Mouse (Mus musculus) mouse embryonic stem cell (cell line): Measurements from ENCODE around the gene Pou2f1.

Experiments used
- in situ Hi-C, 2 experiments: fragments of 300-500 bp; cut with MboI; formaldehyde crosslinking; loops; 1 replicate in 1 of 2; 3 replicates in 1 of 2; pipeline ENCODE4 v1.14.3; 2019 to 2020; ENCODE audit warnings: low sequenced_read_pairs in 2 of 2, low pct_unique_long_range_greater_than_20kb in 1 of 2, mixed read lengths in 1 of 2; ENCODE audit not compliant: unreplicated experiment in 1 of 2

Gene Pou2f1

GRCm38 (mm10) chr1:165913720-165914415 lies 88.6 kb downstream of the Pou2f1 start:
- in situ Hi-C loops: no loop called here

DNA sequence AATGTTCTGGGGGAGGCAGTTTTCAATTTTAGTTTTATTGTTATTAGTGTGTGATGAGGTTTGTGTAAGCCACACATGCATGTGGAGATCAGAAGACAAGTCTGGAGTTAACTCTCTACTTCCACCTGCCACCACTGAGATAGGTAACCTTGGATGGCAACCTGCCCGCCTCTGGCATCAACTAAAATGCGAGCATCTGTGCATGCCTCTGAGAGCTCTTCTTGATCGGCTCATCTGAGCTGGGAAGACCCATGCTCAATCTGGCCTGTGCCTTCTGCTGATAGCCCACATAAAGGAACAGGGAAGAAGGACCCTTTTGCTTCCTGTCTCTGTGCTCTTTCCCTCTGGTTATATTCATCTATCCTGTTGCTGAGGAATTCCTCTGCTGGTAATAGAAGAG lies 93.0 kb downstream of the Pou2f1 start:
- in situ Hi-C loops: no loop called here

DNA sequence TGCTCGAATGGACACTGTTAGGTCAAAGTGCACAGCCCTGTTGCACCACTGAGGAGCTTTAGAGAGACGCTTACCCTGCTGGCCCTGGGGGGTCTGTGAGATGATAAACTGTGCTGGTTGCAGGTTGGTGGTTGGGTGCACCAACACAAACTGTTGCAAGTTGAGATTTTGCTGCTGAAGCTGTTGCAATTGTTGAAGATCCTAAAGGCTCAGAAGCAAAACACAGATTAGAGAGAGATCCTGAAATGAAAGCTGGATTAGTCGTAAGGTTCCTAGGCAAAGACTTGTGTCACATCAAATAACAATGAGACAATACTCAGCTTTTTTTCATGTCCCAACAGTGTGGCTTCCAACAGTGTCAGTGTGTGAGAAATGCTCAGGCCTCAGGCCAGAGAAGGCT lies 93.7 kb downstream of the Pou2f1 start:
- in situ Hi-C loops: no loop called here

- in situ Hi-C loops: no loop called here
These were observed 94.3 kb downstream of the Pou2f1 start for GRCm38 (mm10) chr1:165908153-165908552.

DNA sequence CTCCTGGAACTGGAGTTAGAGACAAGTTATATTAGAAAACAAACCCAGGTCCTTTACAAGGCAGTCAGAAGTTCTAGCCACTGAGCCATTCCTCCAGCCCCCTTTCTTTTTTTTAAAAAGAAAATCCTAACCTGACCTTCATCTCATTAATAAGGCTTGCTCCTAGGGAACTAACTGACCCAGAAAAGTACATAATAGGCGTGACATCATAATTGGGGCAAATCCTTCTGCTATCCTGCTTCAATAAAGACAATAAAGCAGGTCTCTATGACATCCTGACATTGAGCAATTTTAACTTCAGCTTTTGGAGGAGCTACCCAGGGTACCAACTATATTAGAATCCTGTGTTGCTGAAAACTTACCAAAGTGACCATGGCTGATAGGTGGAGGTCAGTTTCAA lies 98.9 kb downstream of the Pou2f1 start:
- in situ Hi-C loops: no loop called here

- in situ Hi-C loops: no loop called here
These were observed 110.8 kb downstream of the Pou2f1 start for GRCm38 (mm10) chr1:165891686-165892085.

DNA sequence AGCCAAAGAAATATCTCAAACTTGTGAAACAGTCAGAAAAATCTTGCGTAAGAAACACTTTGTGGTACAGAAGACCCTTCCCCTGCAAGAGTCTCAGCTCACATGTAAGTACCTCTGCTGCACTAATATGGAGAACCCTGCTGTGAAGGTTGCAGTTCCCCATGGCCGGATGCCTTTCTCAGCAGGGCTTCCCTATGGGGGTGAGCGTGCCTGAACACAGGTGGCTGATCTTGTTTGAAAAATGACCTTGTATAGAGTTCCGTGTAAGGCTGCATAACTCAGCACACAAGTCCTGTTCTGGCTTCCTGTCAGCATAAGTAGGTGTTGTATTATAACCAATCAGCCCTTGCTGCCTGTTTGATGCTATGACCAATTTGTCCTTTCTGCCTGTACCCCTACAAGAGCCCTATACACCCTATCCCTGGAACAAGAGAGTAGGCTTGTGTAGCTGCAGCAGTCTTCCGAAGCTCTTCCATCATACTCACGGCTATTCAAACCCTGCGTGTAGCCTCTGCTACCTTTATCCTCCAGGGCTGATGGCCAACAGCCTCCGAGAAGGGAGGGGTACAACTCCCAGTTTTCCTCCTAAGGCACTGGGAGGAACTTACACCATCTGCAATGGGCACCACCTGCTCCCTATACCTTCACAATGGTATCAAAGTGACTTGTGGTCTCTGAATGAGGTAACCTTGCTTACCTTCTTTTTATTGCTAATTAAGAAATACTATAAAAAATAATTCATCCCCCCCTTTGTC lies 120.2 kb downstream of the Pou2f1 start:
- in situ Hi-C loops: no loop called here

GRCm38 (mm10) chr1:165878751-165879150 lies 123.7 kb downstream of the Pou2f1 start:
- in situ Hi-C loops: no loop called here

- in situ Hi-C loops: no loop called here
These were observed 126.8 kb downstream of the Pou2f1 start for GRCm38 (mm10) chr1:165875520-165876284.

DNA sequence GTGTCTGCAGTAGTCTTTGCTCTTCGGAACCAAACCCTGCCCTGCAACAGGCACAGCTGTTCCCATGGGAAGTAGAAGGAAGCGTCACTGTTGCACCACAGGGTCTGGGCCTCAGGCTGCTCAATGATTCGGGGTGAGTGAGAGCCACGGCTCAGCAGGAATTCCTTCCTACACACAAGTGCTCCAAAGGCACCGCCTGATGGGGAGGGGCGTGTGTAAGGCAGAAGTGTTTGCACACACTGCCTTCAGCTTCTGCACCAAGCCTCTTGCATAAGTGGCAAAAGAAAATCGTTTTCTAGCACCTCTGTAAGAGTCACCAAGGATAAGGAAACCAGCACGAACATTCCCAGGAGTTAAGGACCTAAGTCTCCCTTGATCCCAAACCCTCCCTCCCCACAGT lies 127.8 kb downstream of the Pou2f1 start:
- in situ Hi-C loops: no loop called here

GRCm38 (mm10) chr1:165868659-165869058 lies 133.8 kb downstream of the Pou2f1 start:
- in situ Hi-C loops: no loop called here

DNA sequence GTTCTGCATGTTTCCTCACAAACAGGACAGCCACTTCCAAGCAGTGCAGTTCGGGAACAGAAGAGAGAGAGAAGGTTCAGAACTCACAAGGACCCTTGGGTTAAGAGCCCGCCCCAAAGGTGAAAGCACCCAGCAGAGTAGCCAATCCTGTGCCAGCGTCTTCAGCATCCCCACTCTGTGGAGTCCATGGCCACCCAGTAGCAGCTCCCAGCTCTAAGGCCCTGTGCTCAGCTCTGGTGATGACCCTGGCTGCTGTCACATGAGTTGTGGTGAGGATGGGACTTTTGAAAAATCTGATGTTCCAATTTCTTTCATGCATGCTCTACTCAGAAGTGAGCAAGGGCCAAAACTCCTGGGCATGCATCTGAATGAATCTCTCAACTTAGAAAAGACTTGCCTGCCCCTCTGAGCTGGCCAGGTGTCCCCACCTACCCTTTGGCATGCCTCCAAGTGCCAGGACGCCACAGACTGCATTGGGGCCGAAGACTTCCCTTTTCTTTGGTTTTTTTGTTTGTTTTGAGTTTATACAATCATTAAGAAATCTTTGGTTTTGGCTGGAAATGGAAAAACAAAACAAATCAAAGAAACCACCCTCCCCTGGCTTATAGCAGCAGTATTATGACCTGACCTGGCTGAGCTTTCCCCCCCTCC lies 135.7 kb downstream of the Pou2f1 start:
- in situ Hi-C loops: no loop called here

GRCm38 (mm10) chr1:165864864-165865795 lies 137.3 kb downstream of the Pou2f1 start:
- in situ Hi-C loops: no loop called here

- in situ Hi-C loops: no loop called here
These were observed 140.4 kb downstream of the Pou2f1 start for GRCm38 (mm10) chr1:165862059-165862458.

DNA sequence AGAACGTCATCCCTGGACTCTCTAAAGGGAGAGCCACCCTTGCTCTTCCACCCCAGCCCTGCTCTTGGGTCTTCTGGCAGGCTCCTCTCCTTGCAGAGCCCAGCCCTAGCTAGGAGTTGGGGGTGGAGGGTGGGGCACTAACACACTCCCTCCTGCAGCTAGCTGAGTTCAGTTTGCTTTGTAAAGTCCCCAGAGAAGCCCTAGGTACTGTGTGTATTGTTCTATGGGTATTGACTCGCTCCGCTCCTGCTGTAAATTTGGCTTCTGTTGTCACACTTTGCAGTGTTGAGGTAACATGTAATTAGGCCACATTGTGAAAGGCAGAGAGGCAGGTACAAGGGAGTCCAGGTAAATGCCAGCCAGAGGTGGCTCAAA lies 141.3 kb downstream of the Pou2f1 start:
- in situ Hi-C loops: no loop called here

- in situ Hi-C loops: no loop called here
These were observed 141.9 kb downstream of the Pou2f1 start for GRCm38 (mm10) chr1:165860373-165861234.

DNA sequence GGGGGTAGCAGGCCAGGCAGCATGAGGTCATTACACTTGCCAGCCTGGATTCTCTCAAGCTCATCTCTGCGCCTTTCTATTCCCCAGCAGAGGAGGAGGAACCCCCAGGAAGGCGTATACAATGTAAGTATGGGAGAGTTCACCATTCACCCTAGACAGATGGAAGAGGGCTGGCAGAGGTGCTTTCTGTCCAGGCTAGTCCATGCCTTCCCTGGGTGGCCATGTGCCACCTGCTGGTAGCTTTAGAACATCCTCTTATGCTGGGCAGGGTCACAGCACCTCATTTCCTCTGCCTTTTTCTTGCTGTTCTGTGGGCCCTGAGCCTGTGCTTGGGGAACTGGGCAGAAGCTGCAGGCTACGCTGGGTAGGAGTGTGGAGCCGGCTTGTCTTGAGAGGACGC lies 144.1 kb downstream of the Pou2f1 start:
- in situ Hi-C loops: no loop called here
